Mouse (Mus musculus) MEL (cell line): Measurements from ENCODE around the gene Snx17. TPM values are rescaled to one million over a fixed set of nuclear protein-coding genes. Genes with fewer than 3 reads are reported as not detected.

Experiments used
- DNase-seq: peaks from one replicate; pipeline ENCODE4 v3.0.0; 2011; ENCODE audit warnings: low read depth, low spot score
- H3K27ac ChIP-seq: 2 replicates; pipeline ENCODE4 v1.5.1; 2012; ENCODE audit warnings: low read depth, mild to moderate bottlenecking, control low read depth, low read length, moderate library complexity; ENCODE audit not compliant: control insufficient read depth
- H3K27me3 ChIP-seq, 2 experiments: fragments of 150-350 bp in 1 of 2; sonication (generic) in 1 of 2; 2 replicates each; pipeline ENCODE4 v1.6.1; 2012; ENCODE audit warnings: low read length in 2 of 2, mild to moderate bottlenecking in 2 of 2, improper control_type of control experiment in 1 of 2, moderate library complexity in 1 of 2; ENCODE audit not compliant: insufficient read depth in 2 of 2, control insufficient read depth in 1 of 2
- H3K36me3 ChIP-seq, 2 experiments: 2 replicates each; pipeline ENCODE4 v1.6.1; 2012 to 2014; ENCODE audit warnings: low read length in 2 of 2, improper control_type of control experiment in 1 of 2, inconsistent platforms in 1 of 2, mild to moderate bottlenecking in 1 of 2; ENCODE audit not compliant: insufficient read depth in 2 of 2, control insufficient read depth in 1 of 2
- H3K4me1 ChIP-seq, 2 experiments: fragments of 150-350 bp in 1 of 2; sonication (generic) in 1 of 2; 2 replicates each; pipeline ENCODE4 v1.6.1; 2012; ENCODE audit warnings: low read length in 2 of 2, improper control_type of control experiment in 1 of 2, mild to moderate bottlenecking in 1 of 2; ENCODE audit not compliant: insufficient read depth in 2 of 2, control insufficient read depth in 1 of 2
- H3K4me3 ChIP-seq, 2 experiments: fragments of 150-350 bp in 1 of 2; sonication (generic) in 1 of 2; 2 replicates each; pipeline ENCODE4 v1.5.1; 2012; ENCODE audit warnings: low read depth in 2 of 2, low read length in 2 of 2, mild to moderate bottlenecking in 2 of 2, moderate library complexity in 2 of 2, control low read depth in 1 of 2, improper control_type of control experiment in 1 of 2; ENCODE audit not compliant: control insufficient read depth in 1 of 2, insufficient read depth in 1 of 2
- H3K79me2 ChIP-seq: 2 replicates; pipeline ENCODE4 v1.6.1; 2012; ENCODE audit warnings: mild to moderate bottlenecking, low read length, moderate library complexity; ENCODE audit not compliant: control insufficient read depth, poor library complexity, insufficient read depth
- H3K9ac ChIP-seq: 2 replicates; pipeline ENCODE4 v1.6.1; 2012; ENCODE audit warnings: low read depth, mild to moderate bottlenecking, control low read depth, low read length, moderate library complexity; ENCODE audit not compliant: control insufficient read depth, poor library complexity, severe bottlenecking
- H3K9me3 ChIP-seq: fragments of 150-350 bp; sonication (generic); replicated peaks from 2 replicates; pipeline ENCODE4 v1.6.1; 2012; ENCODE audit warnings: mild to moderate bottlenecking, low read length, improper control_type of control experiment, moderate library complexity; ENCODE audit not compliant: insufficient read depth
- EP300 ChIP-seq, 2 experiments: IDR thresholded peaks; 2 replicates each; pipeline ENCODE4 v1.6.1; 2011; ENCODE audit warnings: improper control_type of control experiment in 2 of 2, low read length in 2 of 2, low read depth in 1 of 2, mild to moderate bottlenecking in 1 of 2
- ETS1 ChIP-seq: IDR thresholded peaks from 2 replicates; pipeline ENCODE4 v1.6.1; 2012; ENCODE audit warnings: low read depth, mild to moderate bottlenecking, inconsistent platforms, low read length, improper control_type of control experiment, moderate library complexity
- GATA1 ChIP-seq: IDR thresholded peaks from 2 replicates; pipeline ENCODE4 v1.6.1; 2011; ENCODE audit warnings: low read depth, low read length, improper control_type of control experiment
- HCFC1 ChIP-seq: IDR thresholded peaks from 2 replicates; pipeline ENCODE4 v1.6.1; 2012; ENCODE audit warnings: low read depth, mild to moderate bottlenecking, inconsistent platforms, low read length, improper control_type of control experiment, moderate library complexity
- JUND ChIP-seq: IDR thresholded peaks from 2 replicates; pipeline ENCODE4 v1.6.1; 2011; ENCODE audit warnings: low read depth, mild to moderate bottlenecking, improper control_type of control experiment, low read length
- KAT2A ChIP-seq: conservative IDR thresholded peaks from 2 replicates; pipeline ENCODE4 v1.6.1; 2012; ENCODE audit warnings: low read depth, low read length, improper control_type of control experiment, inconsistent platforms
- MAFK ChIP-seq: IDR thresholded peaks from 2 replicates; pipeline ENCODE4 v1.6.1; 2011; ENCODE audit warnings: low read depth, mild to moderate bottlenecking, low read length, improper control_type of control experiment, borderline replicate concordance
- MAX ChIP-seq: IDR thresholded peaks from 2 replicates; pipeline ENCODE4 v1.6.1; 2011; ENCODE audit warnings: low read length, improper control_type of control experiment
- MAZ ChIP-seq: IDR thresholded peaks from 2 replicates; pipeline ENCODE4 v1.6.1; 2012; ENCODE audit warnings: low read depth, mild to moderate bottlenecking, inconsistent platforms, low read length, improper control_type of control experiment
- MEF2A ChIP-seq: IDR thresholded peaks from 2 replicates; pipeline ENCODE4 v1.6.1; 2014; ENCODE audit warnings: low read depth, mild to moderate bottlenecking, inconsistent platforms, low read length, improper control_type of control experiment; ENCODE audit not compliant: poor library complexity, insufficient replicate concordance, severe bottlenecking; ENCODE audit errors: extremely low read depth
- MXI1 ChIP-seq: IDR thresholded peaks from 2 replicates; pipeline ENCODE4 v1.6.1; 2011; ENCODE audit warnings: mild to moderate bottlenecking, low read depth, low read length, improper control_type of control experiment
- MYB ChIP-seq: IDR thresholded peaks from 2 replicates; pipeline ENCODE4 v1.6.1; 2011; ENCODE audit warnings: mild to moderate bottlenecking, low read depth, low read length, improper control_type of control experiment
- MYC ChIP-seq: IDR thresholded peaks from 2 replicates; pipeline ENCODE4 v1.6.1; 2011; ENCODE audit warnings: low read depth, mild to moderate bottlenecking, low read length, improper control_type of control experiment, moderate library complexity
- NELFE ChIP-seq: IDR thresholded peaks from 2 replicates; pipeline ENCODE4 v1.6.1; 2011; ENCODE audit warnings: low read depth, low read length, improper control_type of control experiment
- POLR2A ChIP-seq, 2 experiments: IDR thresholded peaks; 2 replicates each; pipeline ENCODE4 v1.6.1; 2011 to 2012; ENCODE audit warnings: low read length in 2 of 2, mild to moderate bottlenecking in 2 of 2, control low read depth in 1 of 2, improper control_type of control experiment in 1 of 2, low read depth in 1 of 2, moderate library complexity in 1 of 2; ENCODE audit not compliant: control insufficient read depth in 1 of 2, insufficient read depth in 1 of 2, poor library complexity in 1 of 2
- POLR2AphosphoS2 ChIP-seq: IDR thresholded peaks from 2 replicates; pipeline ENCODE4 v1.6.1; 2011; ENCODE audit warnings: low read length, improper control_type of control experiment
- POLR2AphosphoS5 ChIP-seq: IDR thresholded peaks from 2 replicates; pipeline ENCODE4 v1.6.1; 2012; ENCODE audit warnings: low read depth, borderline replicate concordance, mild to moderate bottlenecking, inconsistent platforms, low read length, moderate library complexity, mixed read lengths
- RAD21 ChIP-seq: IDR thresholded peaks from 2 replicates; pipeline ENCODE4 v1.6.1; 2011; ENCODE audit warnings: mild to moderate bottlenecking, low read depth, low read length, improper control_type of control experiment
- RCOR1 ChIP-seq: IDR thresholded peaks from 2 replicates; pipeline ENCODE4 v1.6.1; 2012; ENCODE audit warnings: low read depth, mild to moderate bottlenecking, inconsistent platforms, low read length, improper control_type of control experiment
- SIN3A ChIP-seq: IDR thresholded peaks from 2 replicates; pipeline ENCODE4 v1.6.1; 2012; ENCODE audit warnings: low read length, improper control_type of control experiment, inconsistent platforms
- SMC3 ChIP-seq: IDR thresholded peaks from 2 replicates; pipeline ENCODE4 v1.6.1; 2011; ENCODE audit warnings: low read depth, low read length, improper control_type of control experiment
- TAL1 ChIP-seq: IDR thresholded peaks from 2 replicates; pipeline ENCODE4 v1.6.1; 2012; ENCODE audit warnings: mild to moderate bottlenecking, inconsistent platforms, low read length, moderate library complexity, mixed read lengths
- TBP ChIP-seq: IDR thresholded peaks from 2 replicates; pipeline ENCODE4 v1.8.0; 2011; ENCODE audit warnings: low read depth, low read length, improper control_type of control experiment
- TCF12 ChIP-seq: IDR thresholded peaks from 2 replicates; pipeline ENCODE4 v1.6.1; 2014; ENCODE audit warnings: low read depth, mild to moderate bottlenecking, inconsistent platforms, low read length, improper control_type of control experiment, moderate library complexity
- UBTF ChIP-seq: IDR thresholded peaks from 2 replicates; pipeline ENCODE4 v1.6.1; 2012; ENCODE audit warnings: low read depth, mild to moderate bottlenecking, inconsistent platforms, low read length, improper control_type of control experiment, moderate library complexity, borderline replicate concordance; ENCODE audit not compliant: insufficient read depth
- USF1 ChIP-seq: IDR thresholded peaks from 2 replicates; pipeline ENCODE4 v1.6.1; 2014; ENCODE audit warnings: low read depth, mild to moderate bottlenecking, inconsistent platforms, low read length, improper control_type of control experiment, moderate library complexity
- ZC3H11A ChIP-seq: IDR thresholded peaks from 2 replicates; pipeline ENCODE4 v1.6.1; 2012; ENCODE audit warnings: low read depth, mild to moderate bottlenecking, inconsistent platforms, low read length, improper control_type of control experiment
- ZNF384 ChIP-seq: IDR thresholded peaks from 2 replicates; pipeline ENCODE4 v1.6.1; 2012; ENCODE audit warnings: low read depth, mild to moderate bottlenecking, inconsistent platforms, low read length, improper control_type of control experiment
- polyA plus RNA-seq, 2 experiments: library from polyadenylated mRNA; stranded (reverse) in 1 of 2; unstranded in 1 of 2; fragments of >175 nt in 1 of 2; fragments of >200 nt in 1 of 2; gene quantifications; 2 replicates each; pipeline versions ENCODE4 v1.2.1 to v1.2.4; 2012; ENCODE audit warnings: low replicate concordance in 2 of 2, low read depth in 1 of 2; ENCODE audit not compliant: insufficient read length in 2 of 2, insufficient read depth in 1 of 2, missing spikeins in 1 of 2
- total RNA-seq: library from RNA; depleted of rRNA; stranded (reverse); fragments of 300-350 nt; gene quantifications from 2 replicates; pipeline ENCODE4 v1.2.3, GENCODE M21; 2012

The Snx17 gene
- total and polyA plus RNA-seq, 3 experiments, result 85.1 to 85.6 TPM; not detected in 1

GRCm38 (mm10) chr5:31164878-31165277 is 28.1 kb upstream of the Snx17 start:
- Histone ChIP-seq H3K27ac (peak overlapping the region; percentile 64), H3K9ac (no peak overlapping the region), H3K9me3 (no peaks in the 10 kb centered on the region), H3K36me3 (peaks cover 48 to 49% of the 10 kb centered on the region in 2 experiments), H3K4me3 (no peak overlapping the region)
- TF ChIP-seq TBP (no peak), SMC3 (peak; percentile 14; the same call in 1 of the 2 replicates), POLR2A (IDR thresholded peaks at IDR 0.05; ENCODE audit: control insufficient read depth in 1 of 2, insufficient read depth in 1 of 2, low read depth in 1 of 2, low read length in 2 of 2, poor library complexity in 1 of 2) (no peak; a peak in 1 of 4 replicates), MYC (0 out of 2 replicates have a peak, but pooled peaks have one; percentile 45), MEF2A (peak; percentile 17; the same call in 1 of the 2 replicates), RAD21 (no peak), TCF12 (peak; percentile 76), MAZ (0 out of 2 replicates have a peak, but pooled peaks have one; percentile 41), ETS1 (peak; percentile 84), SIN3A (peak; percentile 88), JUND (no peak), MXI1 (peak; percentile 75), KAT2A (0 out of 2 replicates have a peak, but pooled peaks have one; percentile 16), ZC3H11A (no peak), MYB (peak; percentile 69), GATA1 (peak; percentile 87), POLR2AphosphoS5 (no peak), HCFC1 (no peak), UBTF (no peak), POLR2AphosphoS2 (0 out of 2 replicates have a peak, but pooled peaks have one; percentile 40), MAFK (peak; percentile 42; the same call in 1 of the 2 replicates), TAL1 (no peak), NELFE (no peak), RCOR1 (peak; percentile 77), ZNF384 (no peak), USF1 (no peak), EP300 (IDR thresholded peaks at IDR 0.05; ENCODE audit: low read depth in 1 of 2, low read length in 2 of 2) (peak; percentile 85 to 90), MAX (peak; percentile 30)
- TF ChIP-seq, all 39 proteins: peak for 16
- Histone ChIP-seq H3K79me2 (no peaks in the 10 kb centered on the region), H3K4me1 (peaks cover 20 to 22% of the 10 kb centered on the region in 2 experiments), H3K27me3 (no peaks in the 10 kb centered on the region)
- DNase-seq, result peak; percentile 89
